Comparison of ENCODE assay signal across 19 mouse cellular contexts in genomic region chr3:146053082-146053814, GRCm38 (mm10). TPM values are rescaled to one million over a fixed set of nuclear protein-coding genes. Genes with fewer than 3 reads are reported as not detected.
DNase-seq lines count a peak whose midpoint lies in the region; ATAC-seq and TF ChIP-seq lines count a peak whose summit lies in the region.
"Had no signal": no experiment of that assay in that cellular context is flagged by ENCODE, and none has a peak within 500 bp of the region (broad histone marks: within the 10 kb centered on the region; RNA-seq: fewer than 3 reads in every experiment).

No protein-coding gene starts in this region.

- TF ChIP-seq EP300 in heart, postnatal 0 days (IDR thresholded peaks at IDR 0.05; ENCODE audit: low read depth) = no peak
- TF ChIP-seq EP300 in MEL (IDR thresholded peaks at IDR 0.05; ENCODE audit: low read depth in 1 of 2, low read length in 2 of 2) = no peak

- TF ChIP-seq CTCF in heart, postnatal 0 days (IDR thresholded peaks at IDR 0.05; ENCODE audit: low read depth) = peak; percentile 13; the same call in 1 of the 2 replicates
- TF ChIP-seq CTCF in lung, embryonic 14.5 days (IDR thresholded peaks at IDR 0.05; ENCODE audit: low read depth) = peak; percentile 7; the same call in 1 of the 2 replicates
- peak in 2 of 3 experiments; percentile 39 to 63; a peak in 4 of 6 replicates for TF ChIP-seq CTCF in MEL (IDR thresholded peaks at IDR 0.05 in 2 of 3, conservative IDR thresholded peaks at IDR 0.05 in 1 of 3; ENCODE audit: control insufficient read depth in 1 of 3, insufficient read depth in 1 of 3, low read depth in 2 of 3, low read length in 3 of 3, poor library complexity in 1 of 3, severe bottlenecking in 1 of 3)

- H3K9ac ChIP-seq in heart, postnatal 0 days (replicated peaks; ENCODE audit: low read depth, low read length) = no peak overlapping the region
- no peak overlapping the region for H3K9ac ChIP-seq in lung, embryonic 14.5 days
- no peak overlapping the region for H3K9ac ChIP-seq in MEL (ENCODE audit: control insufficient read depth, low read depth, low read length, poor library complexity, severe bottlenecking)
- H3K9ac ChIP-seq: embryonic facial prominence, embryonic 13.5 days; hindbrain, embryonic 14.5 days; limb, embryonic 15.5 days; midbrain, embryonic 13.5 days had no signal

- no peak overlapping the region for H3K4me2 ChIP-seq in heart, postnatal 0 days (ENCODE audit: low read depth, low read length)
- no peak overlapping the region for H3K4me2 ChIP-seq in lung, embryonic 14.5 days
- H3K4me2 ChIP-seq: embryonic facial prominence, embryonic 13.5 days; hindbrain, embryonic 14.5 days; limb, embryonic 15.5 days; midbrain, embryonic 13.5 days had no signal

- H3K27me3 ChIP-seq in heart, postnatal 0 days (ENCODE audit: control insufficient read depth, insufficient read depth, low read length) = no peaks in the 10 kb centered on the region
- no peaks in the 10 kb centered on the region for H3K27me3 ChIP-seq in lung, embryonic 14.5 days (ENCODE audit: insufficient read depth, low read length)
- peaks cover 0 to 2% of the 10 kb centered on the region in 2 experiments; a peak in 2 of 4 replicates for H3K27me3 ChIP-seq in MEL (ENCODE audit: control insufficient read depth in 1 of 2, insufficient read depth in 2 of 2, low read length in 2 of 2)
- peaks cover 8% of the 10 kb centered on the region; the same call in 1 of the 2 replicates for H3K27me3 ChIP-seq in limb, embryonic 10.5 days (ENCODE audit: low read depth, poor library complexity, severe bottlenecking)
- H3K27me3 ChIP-seq: limb, embryonic 15.5 days had no signal

- no peak overlapping the region for H3K27ac ChIP-seq in heart, postnatal 0 days (ENCODE audit: low read depth)
- H3K27ac ChIP-seq in lung, embryonic 14.5 days (ENCODE audit: low read depth) = no peak overlapping the region
- H3K27ac ChIP-seq in MEL (ENCODE audit: control insufficient read depth, low read depth, low read length) = no peak overlapping the region
- H3K27ac ChIP-seq in limb, embryonic 10.5 days = no peak overlapping the region
- H3K27ac ChIP-seq: embryonic facial prominence, embryonic 13.5 days; hindbrain, embryonic 14.5 days; limb, embryonic 15.5 days; midbrain, embryonic 13.5 days had no signal

- H3K4me3 ChIP-seq in heart, postnatal 0 days (ENCODE audit: low read depth, low read length) = no peak overlapping the region
- H3K4me3 ChIP-seq in lung, embryonic 14.5 days (ENCODE audit: low read depth, low read length) = no peak overlapping the region
- no peak overlapping the region for H3K4me3 ChIP-seq in MEL (ENCODE audit: control insufficient read depth in 1 of 2, insufficient read depth in 1 of 2, low read depth in 2 of 2, low read length in 2 of 2)
- no peak overlapping the region for H3K4me3 ChIP-seq in limb, embryonic 10.5 days
- H3K4me3 ChIP-seq: embryonic facial prominence, embryonic 13.5 days; limb, embryonic 15.5 days; midbrain, embryonic 13.5 days had no signal

- TF ChIP-seq POLR2A in MEL (IDR thresholded peaks at IDR 0.05; ENCODE audit: control insufficient read depth in 1 of 2, insufficient read depth in 1 of 2, low read depth in 1 of 2, low read length in 2 of 2, poor library complexity in 1 of 2) = no peak

- TF ChIP-seq RAD21 in MEL (IDR thresholded peaks at IDR 0.05; ENCODE audit: low read depth, low read length) = peak; percentile 56

- no peaks in the 10 kb centered on the region for H3K79me2 ChIP-seq in MEL (ENCODE audit: control insufficient read depth, insufficient read depth, low read length, poor library complexity)

- no peak for DNase-seq in heart, postnatal 0 days (ENCODE audit: low spot score)
- no peak for DNase-seq in heart, postnatal 36 days
- no peak for DNase-seq in lung, embryonic 14.5 days
- DNase-seq in lung, adult 18-20 months = no peak
- peak; percentile 36 for DNase-seq in MEL (ENCODE audit: low read depth, low spot score)
- DNase-seq in limb, embryonic 10.5 days (ENCODE audit: low spot score) = no peak
- DNase-seq: adrenal gland, postnatal 14 days; cerebellum, adult 2 months; kidney, adult 11 months; kidney, postnatal 14 days; layer of hippocampus, adult 9-11 months; lung, adult 2 months had no signal

- peak; percentile 54 for ATAC-seq in heart, postnatal 0 days (ENCODE audit: insufficient read depth, low read depth)
- no peak for ATAC-seq in lung, embryonic 14.5 days (ENCODE audit: insufficient read depth)
- ATAC-seq in megakaryocyte progenitor cell, adult 5-6 weeks (replicated peaks; ENCODE audit: poor library complexity) = 0 out of 2 replicates have a peak, but pooled peaks have one; percentile 45
- ATAC-seq: midbrain, embryonic 13.5 days had no signal

- H3K4me1 ChIP-seq in heart, postnatal 0 days (ENCODE audit: control insufficient read depth, insufficient read depth) = peaks cover 13% of the 10 kb centered on the region
- no peaks in the 10 kb centered on the region for H3K4me1 ChIP-seq in lung, embryonic 14.5 days (ENCODE audit: insufficient read depth)
- 0 out of 4 replicates have a peak, but pooled peaks cover 0 to 5% of the 10 kb centered on the region in 2 experiments for H3K4me1 ChIP-seq in MEL (ENCODE audit: control insufficient read depth in 1 of 2, insufficient read depth in 2 of 2, low read length in 2 of 2)
- H3K4me1 ChIP-seq in limb, embryonic 10.5 days = no peaks in the 10 kb centered on the region

- WGBS in heart, postnatal 0 days = 53% methylated on average over 6 of the region's 6 CpGs
- 61% methylated on average over 6 of the region's 6 CpGs for WGBS in lung, embryonic 14.5 days
- WGBS in limb, embryonic 10.5 days = 76% methylated on average over 6 of the region's 6 CpGs

- H3K9me3 ChIP-seq in heart, postnatal 0 days (replicated peaks; ENCODE audit: control insufficient read depth, low read length) = no peaks in the 10 kb centered on the region
- no peaks in the 10 kb centered on the region for H3K9me3 ChIP-seq in lung, embryonic 14.5 days (ENCODE audit: low read depth, low read length)
- no peaks in the 10 kb centered on the region for H3K9me3 ChIP-seq in MEL (replicated peaks; ENCODE audit: insufficient read depth, low read length)
- no peaks in the 10 kb centered on the region for H3K9me3 ChIP-seq in limb, embryonic 10.5 days (replicated peaks)
- H3K9me3 ChIP-seq: embryonic facial prominence, embryonic 13.5 days; limb, embryonic 15.5 days; midbrain, embryonic 13.5 days had no signal

- intact Hi-C loops in heart, postnatal 36 days (cut with DNase I) = no loop called here

- H3K36me3 ChIP-seq in heart, postnatal 0 days (replicated peaks; ENCODE audit: control insufficient read depth, insufficient read depth, low read length) = no peaks in the 10 kb centered on the region
- no peaks in the 10 kb centered on the region for H3K36me3 ChIP-seq in lung, embryonic 14.5 days (ENCODE audit: insufficient read depth)
- no peaks in the 10 kb centered on the region for H3K36me3 ChIP-seq in MEL (ENCODE audit: control insufficient read depth in 1 of 2, insufficient read depth in 2 of 2, low read length in 2 of 2)
- no peaks in the 10 kb centered on the region for H3K36me3 ChIP-seq in limb, embryonic 10.5 days
- H3K36me3 ChIP-seq: embryonic facial prominence, embryonic 13.5 days; limb, embryonic 15.5 days; midbrain, embryonic 13.5 days had no signal

TF ChIP-seq in MEL, 35 proteins besides CTCF, POLR2A, EP300 and RAD21:
- TF ChIP-seq ZC3H11A (IDR thresholded peaks at IDR 0.05; ENCODE audit: low read depth, low read length) = peak; percentile 37
- TF ChIP-seq MYB (IDR thresholded peaks at IDR 0.05; ENCODE audit: low read depth, low read length) = no peak
- no peak for TF ChIP-seq ETS1 (IDR thresholded peaks at IDR 0.05; ENCODE audit: low read depth, low read length)
- no peak for TF ChIP-seq MXI1 (IDR thresholded peaks at IDR 0.05; ENCODE audit: low read depth, low read length)
- peak; percentile 51 for TF ChIP-seq SMC3 (IDR thresholded peaks at IDR 0.05; ENCODE audit: low read depth, low read length)
- no peak for TF ChIP-seq MYC (IDR thresholded peaks at IDR 0.05; ENCODE audit: low read depth, low read length)
- TF ChIP-seq E2F4 (IDR thresholded peaks at IDR 0.05; ENCODE audit: borderline replicate concordance, low read depth, low read length) = no peak
- TF ChIP-seq NRF1 (IDR thresholded peaks at IDR 0.05; ENCODE audit: insufficient read depth, low read depth, low read length, poor library complexity, severe bottlenecking) = no peak
- no peak for TF ChIP-seq ELF1 (IDR thresholded peaks at IDR 0.05; ENCODE audit: low read depth, low read length)
- no peak for TF ChIP-seq JUND (IDR thresholded peaks at IDR 0.05; ENCODE audit: low read depth, low read length)
- TF ChIP-seq USF2 (IDR thresholded peaks at IDR 0.05; ENCODE audit: borderline replicate concordance in 1 of 2, insufficient read depth in 1 of 2, low read depth in 1 of 2, low read length in 2 of 2) = no peak
- no peak for TF ChIP-seq USF1 (IDR thresholded peaks at IDR 0.05; ENCODE audit: low read depth, low read length)
- no peak for TF ChIP-seq ZKSCAN1 (IDR thresholded peaks at IDR 0.05; ENCODE audit: low read depth, low read length)
- no peak for TF ChIP-seq NELFE (IDR thresholded peaks at IDR 0.05; ENCODE audit: low read depth, low read length)
- no peak for TF ChIP-seq TCF12 (IDR thresholded peaks at IDR 0.05; ENCODE audit: low read depth, low read length)
- no peak for TF ChIP-seq KAT2A (conservative IDR thresholded peaks at IDR 0.05; ENCODE audit: low read depth, low read length)

RNA-seq across cellular contexts. Expression of gene Wdr63, which starts 54.7 kb away (rescaled TPM):
- total RNA-seq in heart, postnatal 0 days (2014; rRNA removed; ENCODE audit: low replicate concordance) = not detected in 2 replicates
- polyA plus RNA-seq in heart, postnatal 0 days (2015; fragmentation: Nextera tagmentation; extraction: Ambion mirVana) = 0.12 TPM in 1 of 2 replicates, not detected in the other
- total RNA-seq in heart, postnatal 36 days (2021) = not detected
- 0.12 TPM in 1 of 2 replicates, not detected in the other for polyA plus RNA-seq in lung, embryonic 14.5 days (2014; fragmentation: Nextera tagmentation; extraction: Ambion mirVana)
- not detected in 2 replicates for total RNA-seq in MEL (2012; rRNA removed)
- polyA plus RNA-seq in MEL (2012; ENCODE audit: insufficient read depth in 1 of 2, insufficient read length in 2 of 2, low read depth in 1 of 2, low replicate concordance in 2 of 2, missing spikeins in 1 of 2) = not detected
- total RNA-seq in megakaryocyte progenitor cell, adult 5-6 weeks (2015) = not detected in 2 replicates
- total RNA-seq in megakaryocyte progenitor cell, adult 5-6 weeks (2017) = not detected in 2 replicates
- not detected in 2 replicates for polyA plus RNA-seq in limb, embryonic 10.5 days (2016; fragmentation: Nextera tagmentation; extraction: Ambion mirVana)
- total RNA-seq: gastrocnemius, adult 18-20 months; neutrophil, adult 5-6 weeks had no signal
- polyA plus RNA-seq: limb, embryonic 15.5 days had no signal
